Mouse (Mus musculus) CH12.LX (cell line): ENCODE measurements around the gene Col5a1. TPM values are rescaled to one million over a fixed set of nuclear protein-coding genes. Genes with fewer than 3 reads are reported as not detected.
A peak's percentile ranks its signal among the peaks of the same experiment; 100 is the strongest.

ENCODE experiments used
- DNase-seq: peaks from one replicate; pipeline ENCODE4 v3.0.0-alpha.2; 2013; ENCODE audit errors: extremely low read depth
- H3K27ac ChIP-seq: 2 replicates; pipeline ENCODE4 v1.5.1; 2012; ENCODE audit warnings: low read depth, mild to moderate bottlenecking, control low read depth, moderate library complexity; ENCODE audit not compliant: insufficient read depth
- H3K27me3 ChIP-seq: replicated peaks from 2 replicates; pipeline ENCODE3; 2012; ENCODE audit warnings: inconsistent platforms
- H3K36me3 ChIP-seq, 2 experiments: replicated peaks in 1 of 2; 2 replicates each; pipeline versions ENCODE3 to v1.6.1; 2012; ENCODE audit warnings: inconsistent platforms in 1 of 2, low read length in 1 of 2, mild to moderate bottlenecking in 1 of 2, mixed read lengths in 1 of 2, moderate library complexity in 1 of 2; ENCODE audit not compliant: control insufficient read depth in 1 of 2, insufficient read depth in 1 of 2
- H3K4me1 ChIP-seq, 2 experiments: 2 replicates each; pipeline ENCODE4 v1.6.1; 2012; ENCODE audit warnings: inconsistent platforms in 1 of 2, moderate library complexity in 1 of 2; ENCODE audit not compliant: insufficient read depth in 2 of 2, control insufficient read depth in 1 of 2
- H3K4me2 ChIP-seq: 2 replicates; pipeline ENCODE4 v1.6.1; 2012; ENCODE audit warnings: low read depth, mild to moderate bottlenecking, control low read depth; ENCODE audit not compliant: poor library complexity, insufficient read depth, severe bottlenecking
- H3K4me3 ChIP-seq, 3 experiments: fragments of 150-350 bp in 1 of 3; sonication (generic) in 1 of 3; replicated peaks in 1 of 3; 2 replicates each; pipeline versions ENCODE3 to v1.5.1; 2011 to 2012; ENCODE audit warnings: low read depth in 2 of 3, low read length in 2 of 3, mild to moderate bottlenecking in 2 of 3, moderate library complexity in 2 of 3, control low read depth in 1 of 3, improper control_type of control experiment in 1 of 3, inconsistent platforms in 1 of 3, mixed read lengths in 1 of 3; ENCODE audit not compliant: poor library complexity in 1 of 3
- H3K79me2 ChIP-seq: replicated peaks from 2 replicates; pipeline ENCODE4 v1.6.1; 2012; ENCODE audit warnings: mild to moderate bottlenecking, moderate library complexity; ENCODE audit not compliant: control insufficient read depth, poor library complexity, insufficient read depth, severe bottlenecking; ENCODE audit errors: extremely low read depth
- H3K9ac ChIP-seq: 2 replicates; pipeline ENCODE4 v1.6.1; 2012; ENCODE audit warnings: low read depth, mild to moderate bottlenecking, control low read depth, moderate library complexity; ENCODE audit not compliant: insufficient read depth
- H3K9me3 ChIP-seq: replicated peaks from 2 replicates; pipeline ENCODE3; 2012; ENCODE audit warnings: low read length, inconsistent platforms, mixed read lengths
- CTCF ChIP-seq, 2 experiments: IDR thresholded peaks in 1 of 2; conservative IDR thresholded peaks in 1 of 2; 2 replicates each; pipeline ENCODE4 v1.5.1; 2011 to 2012; ENCODE audit warnings: low read depth in 2 of 2, low read length in 2 of 2, improper control_type of control experiment in 1 of 2, inconsistent platforms in 1 of 2, mild to moderate bottlenecking in 1 of 2, moderate library complexity in 1 of 2
- ELF1 ChIP-seq: IDR thresholded peaks from 2 replicates; pipeline ENCODE4 v1.6.1; 2014; ENCODE audit warnings: low read depth, mild to moderate bottlenecking, inconsistent platforms, low read length, improper control_type of control experiment
- EP300 ChIP-seq: IDR thresholded peaks from 2 replicates; pipeline ENCODE4 v1.6.1; 2011; ENCODE audit warnings: low read length, improper control_type of control experiment
- IRF4 ChIP-seq: IDR thresholded peaks from 2 replicates; pipeline ENCODE4 v1.6.1; 2014; ENCODE audit warnings: low read depth, mild to moderate bottlenecking, inconsistent platforms, low read length, improper control_type of control experiment
- JUND ChIP-seq: conservative IDR thresholded peaks from 2 replicates; pipeline ENCODE4 v1.6.1; 2011; ENCODE audit warnings: low read depth, low read length, improper control_type of control experiment
- KAT2A ChIP-seq: IDR thresholded peaks from 2 replicates; pipeline ENCODE4 v1.6.1; 2012; ENCODE audit warnings: low read length, improper control_type of control experiment, inconsistent platforms; ENCODE audit not compliant: insufficient replicate concordance
- MAFK ChIP-seq: IDR thresholded peaks from 2 replicates; pipeline ENCODE4 v1.6.1; 2011; ENCODE audit warnings: low read length, improper control_type of control experiment; ENCODE audit not compliant: insufficient replicate concordance
- MAX ChIP-seq: IDR thresholded peaks from 2 replicates; pipeline ENCODE4 v1.6.1; 2011; ENCODE audit warnings: low read length, improper control_type of control experiment
- MEF2A ChIP-seq: IDR thresholded peaks from 2 replicates; pipeline ENCODE4 v1.6.1; 2014; ENCODE audit warnings: low read depth, mild to moderate bottlenecking, inconsistent platforms, low read length, improper control_type of control experiment, borderline replicate concordance
- MYC ChIP-seq: IDR thresholded peaks from 2 replicates; pipeline ENCODE4 v1.6.1; 2011; ENCODE audit warnings: low read depth, mild to moderate bottlenecking, improper control_type of control experiment, low read length
- NELFE ChIP-seq: IDR thresholded peaks from 2 replicates; pipeline ENCODE4 v1.6.1; 2011; ENCODE audit warnings: low read depth, low read length, improper control_type of control experiment
- PAX5 ChIP-seq: IDR thresholded peaks from 2 replicates; pipeline ENCODE4 v1.6.1; 2012; ENCODE audit warnings: low read length, inconsistent platforms, mixed read lengths
- POLR2A ChIP-seq: IDR thresholded peaks from 2 replicates; pipeline ENCODE4 v1.6.1; 2011; ENCODE audit warnings: low read depth, mild to moderate bottlenecking, improper control_type of control experiment, low read length
- RAD21 ChIP-seq: IDR thresholded peaks from 2 replicates; pipeline ENCODE4 v1.6.1; 2011; ENCODE audit warnings: low read depth, mild to moderate bottlenecking, low read length, improper control_type of control experiment, moderate library complexity
- RCOR1 ChIP-seq: conservative IDR thresholded peaks from 2 replicates; pipeline ENCODE4 v1.6.1; 2012; ENCODE audit warnings: low read depth, mild to moderate bottlenecking, inconsistent platforms, low read length, improper control_type of control experiment
- SIN3A ChIP-seq: IDR thresholded peaks from 2 replicates; pipeline ENCODE4 v1.6.1; 2012; ENCODE audit warnings: low read length, improper control_type of control experiment, inconsistent platforms
- SMC3 ChIP-seq: IDR thresholded peaks from 2 replicates; pipeline ENCODE4 v1.6.1; 2011; ENCODE audit warnings: low read depth, low read length, improper control_type of control experiment
- TCF12 ChIP-seq: IDR thresholded peaks from 2 replicates; pipeline ENCODE4 v1.6.1; 2014; ENCODE audit warnings: low read depth, mild to moderate bottlenecking, inconsistent platforms, low read length, improper control_type of control experiment
- USF1 ChIP-seq: IDR thresholded peaks from 2 replicates; pipeline ENCODE4 v1.6.1; 2014; ENCODE audit warnings: low read depth, mild to moderate bottlenecking, inconsistent platforms, low read length, improper control_type of control experiment
- ZC3H11A ChIP-seq: IDR thresholded peaks from 2 replicates; pipeline ENCODE4 v1.6.1; 2012; ENCODE audit warnings: low read depth, mild to moderate bottlenecking, inconsistent platforms, low read length, improper control_type of control experiment
- ZMIZ1 ChIP-seq: IDR thresholded peaks from 2 replicates; pipeline ENCODE4 v1.6.1; 2012; ENCODE audit warnings: low read depth, mild to moderate bottlenecking, inconsistent platforms, low read length, improper control_type of control experiment
- dilution Hi-C: fragments of 300-500 bp; cut with MboI; formaldehyde crosslinking; loops from 2 replicates; pipeline ENCODE4 v1.14.3; 2020; ENCODE audit warnings: low sequenced_read_pairs; ENCODE audit not compliant: extremely low pct_unique_long_range_greater_than_20kb, extremely low pct_ligation_motif_present
- in situ Hi-C: fragments of 300-500 bp; cut with MboI; formaldehyde crosslinking; loops from 3 replicates; pipeline ENCODE4 v1.14.3; 2019; ENCODE audit warnings: low sequenced_read_pairs, low pct_ligation_motif_present, low pct_unique_long_range_greater_than_20kb, mixed read lengths
- polyA plus RNA-seq: library from polyadenylated mRNA; unstranded; fragments of >175 nt; gene quantifications from 2 replicates; pipeline ENCODE4 v1.2.1, GENCODE M21; 2012; ENCODE audit warnings: low read depth; ENCODE audit not compliant: insufficient read length
- total RNA-seq, 2 experiments: library from RNA; depleted of rRNA; stranded (reverse); fragments of 300-350 nt in 1 of 2; fragments of >200 nt in 1 of 2; gene quantifications; 2 replicates each; pipeline ENCODE4 v1.2.3; 2012 to 2014

Gene Col5a1
- total and polyA plus RNA-seq, 3 experiments = 0.04 TPM; not detected in 2

DNA sequence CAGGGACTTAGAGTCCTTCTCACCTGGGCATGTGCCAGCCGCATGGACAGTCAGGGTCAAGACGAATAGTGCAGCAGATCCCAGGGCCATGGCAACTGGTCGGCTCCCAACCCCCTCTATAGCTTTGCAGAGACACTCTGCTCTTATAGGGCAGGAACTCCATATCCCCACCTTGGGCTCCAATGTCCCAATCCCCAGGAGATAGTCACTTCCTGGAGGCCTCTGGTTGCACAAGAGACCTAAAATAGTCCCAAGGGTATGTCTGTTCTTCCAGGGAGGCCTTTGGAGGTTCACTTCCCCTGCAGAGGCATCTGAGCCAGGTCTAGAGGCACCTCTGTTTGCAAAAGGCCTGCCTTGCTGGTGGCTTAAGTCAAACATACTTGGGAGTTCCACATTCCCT is 198.5 kb downstream of the Col5a1 start, which contains the start of gene Fcnb:
Gene Fcnb, minus strand, starts transcription at position 118 of the 400 bp plus-strand sequence.
- Histone ChIP-seq H3K27ac (no peak within 1 kb of the TSS), H3K4me3 (no peak within 1 kb of the TSS)
- TF ChIP-seq PAX5 = no peak
- TF ChIP-seq USF1 = no peak
- TF ChIP-seq MEF2A = no peak
- TF ChIP-seq IRF4 = no peak
- TF ChIP-seq MYC = no peak
- TF ChIP-seq TCF12 = no peak
- no peak for TF ChIP-seq MAFK
- no peak for TF ChIP-seq ZC3H11A
- no peak for TF ChIP-seq RCOR1
- no peak for TF ChIP-seq MAX
- TF ChIP-seq ZMIZ1 = no peak
- no peak for TF ChIP-seq SIN3A
- no peak for TF ChIP-seq RAD21
- no peak for TF ChIP-seq KAT2A
- no peak for TF ChIP-seq NELFE
- no peak for TF ChIP-seq ELF1
- no peak for TF ChIP-seq CTCF (conservative IDR thresholded peaks at IDR 0.05 in 1 of 2, IDR thresholded peaks at IDR 0.05 in 1 of 2; ENCODE audit: low read depth in 2 of 2, low read length in 2 of 2)
- no peak for TF ChIP-seq JUND
- TF ChIP-seq EP300 = no peak
- TF ChIP-seq, all 38 proteins: peak for 0

DNA sequence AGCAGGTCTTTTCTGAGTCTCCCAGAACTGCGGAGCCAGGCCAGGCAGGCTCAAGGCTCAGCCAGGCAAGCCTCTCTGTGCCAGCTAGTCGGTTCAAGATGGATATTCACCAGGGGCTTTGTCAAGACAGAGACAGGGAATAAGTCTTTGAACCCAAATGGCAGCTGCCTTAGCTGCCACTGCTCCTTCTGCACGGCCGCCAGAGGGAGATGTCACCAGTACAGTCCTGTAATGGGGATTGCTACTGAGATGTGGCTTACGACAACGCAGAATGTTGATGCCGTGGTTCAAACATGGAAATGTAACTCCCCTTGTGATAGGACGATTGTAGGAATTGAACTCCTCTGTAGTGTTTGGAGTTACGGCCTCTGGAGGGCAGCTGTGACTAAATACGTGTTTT is 199.9 kb downstream of the Col5a1 start:
- peak; percentile 3 for DNase-seq
- TF ChIP-seq NELFE = no peak
- no peak for TF ChIP-seq POLR2A
- no peak; the same call in none of the 2 replicates for TF ChIP-seq RAD21
- peak; percentile 41 for TF ChIP-seq SMC3
- peak in 1 of 2 experiments; percentile 50; a peak in 2 of 4 replicates for TF ChIP-seq CTCF (conservative IDR thresholded peaks at IDR 0.05 in 1 of 2, IDR thresholded peaks at IDR 0.05 in 1 of 2; ENCODE audit: low read depth in 2 of 2, low read length in 2 of 2)
- H3K9ac ChIP-seq = no peak overlapping the region
- H3K4me1 ChIP-seq = no peaks in the 10 kb centered on the region
- no peak overlapping the region for H3K27ac ChIP-seq
- no peaks in the 10 kb centered on the region for H3K79me2 ChIP-seq
- H3K27me3 ChIP-seq = peaks cover 90% of the 10 kb centered on the region
- in situ Hi-C loops = no loop called here
- H3K4me3 ChIP-seq = no peak overlapping the region
- dilution Hi-C loops = no loop called here
- no peaks in the 10 kb centered on the region for H3K36me3 ChIP-seq
- peaks cover 5% of the 10 kb centered on the region for H3K9me3 ChIP-seq
- no peak overlapping the region for H3K4me2 ChIP-seq

More for the DNA sequence above, 198.5 kb downstream of the Col5a1 start, which contains the start of gene Fcnb:
- H3K4me2 ChIP-seq = no peak within 1 kb of the TSS
- peaks cover 89% of the 10 kb centered on the region for H3K27me3 ChIP-seq
- no peaks in the 10 kb centered on the region for H3K79me2 ChIP-seq
- no peak within 1 kb of the TSS for H3K9ac ChIP-seq
- dilution Hi-C loops (no loop called here), in situ Hi-C loops (no loop called here)
- H3K9me3 ChIP-seq = peaks cover 5% of the 10 kb centered on the region
- H3K4me1 ChIP-seq = no peaks in the 10 kb centered on the region
- DNase-seq = no peak
- no peaks in the 10 kb centered on the region for H3K36me3 ChIP-seq
